Mouse (Mus musculus): ENCODE measurements at regions not wholly inside any gene's neighbourhood (a gene's known extent, or its start where the extent isn't known, plus 50 kb on each side); places are given as distances from the start of the nearest gene placed in this dataset.

- TF ChIP-seq CTCF (IDR thresholded peaks at IDR 0.05; ENCODE audit: low read depth) (no peak), EP300 (IDR thresholded peaks at IDR 0.05; ENCODE audit: low read depth) (no peak)
Measured at GRCm38 (mm10) chr14:66495146-66495545, 486.1 kb upstream of the Gulo start.

Measured in heart, postnatal 0 days (tissue).